Comparison of ENCODE assay signal across 8 mouse cellular contexts in the genomic region with DNA sequence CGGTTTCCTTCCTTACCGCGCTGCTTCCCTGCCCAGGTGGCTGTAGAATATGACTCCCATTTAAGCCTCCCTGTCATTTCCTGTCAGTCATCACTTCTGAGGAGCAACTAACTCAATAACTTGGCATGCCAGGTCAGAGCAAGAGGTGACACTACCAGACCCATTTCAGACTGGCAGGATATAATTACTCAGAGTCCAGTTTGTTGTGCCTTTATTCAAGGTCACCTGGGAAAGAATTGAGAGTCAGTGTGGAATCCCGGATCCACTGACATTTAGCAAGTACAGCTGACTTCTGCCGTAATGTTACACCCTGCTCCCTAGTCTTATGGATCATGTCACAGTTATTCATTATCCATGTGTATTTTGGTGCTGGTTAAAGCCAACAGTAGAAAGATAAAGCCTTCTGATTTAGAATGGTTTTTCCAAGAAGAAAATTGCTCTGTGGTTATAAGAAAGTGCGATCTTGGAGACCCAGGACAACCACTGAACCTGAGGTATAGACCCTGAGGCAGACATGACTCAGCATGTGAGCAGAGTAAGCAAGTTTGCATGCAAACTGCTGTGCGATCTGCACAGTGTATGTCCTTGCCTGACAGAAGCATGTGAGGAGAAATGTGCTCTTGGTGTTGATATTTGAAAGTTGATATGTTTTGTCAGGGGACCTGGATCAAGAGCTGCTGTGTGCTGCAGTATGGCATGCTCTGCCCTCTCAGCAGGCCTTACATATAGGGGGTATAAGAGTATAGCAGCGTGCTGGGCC. TPM values are rescaled to one million over a fixed set of nuclear protein-coding genes. Genes with fewer than 3 reads are reported as not detected.
DNase-seq lines count a peak whose midpoint lies in the region; ATAC-seq and TF ChIP-seq lines count a peak whose summit lies in the region.

No protein-coding gene starts in this region.

- H3K27ac ChIP-seq in forebrain, embryonic 11.5 days (ENCODE audit: low read depth, low read length), result no peak overlapping the region
- H3K27ac ChIP-seq in limb, embryonic 11.5 days (replicated peaks; ENCODE audit: low read depth, low read length), result no peak overlapping the region

- TF ChIP-seq CTCF in E14TG2a.4 (conservative IDR thresholded peaks at IDR 0.05; ENCODE audit: low read length), result no peak

- ATAC-seq in forebrain, embryonic 11.5 days (replicated peaks; ENCODE audit: low FRiP score), result no peak
- no peak for ATAC-seq in limb, embryonic 11.5 days (ENCODE audit: insufficient number of reproducible peaks, low FRiP score, low TSS enrichment, low read depth)

- H3K36me3 ChIP-seq in E14TG2a.4 (ENCODE audit: insufficient read depth, low read length), result peaks cover 31% of the 10 kb centered on the region
- H3K36me3 ChIP-seq in forebrain, embryonic 11.5 days (ENCODE audit: control insufficient read depth, insufficient read depth, low read length), result no peaks in the 10 kb centered on the region
- no peaks in the 10 kb centered on the region for H3K36me3 ChIP-seq in limb, embryonic 11.5 days (ENCODE audit: control insufficient read depth, insufficient read depth, low read length)

- 0 out of 2 replicates have a peak, but pooled peaks cover 1% of the 10 kb centered on the region for H3K27me3 ChIP-seq in E14TG2a.4 (ENCODE audit: insufficient read depth, low read length)
- no peaks in the 10 kb centered on the region for H3K27me3 ChIP-seq in forebrain, embryonic 11.5 days (ENCODE audit: control insufficient read depth, insufficient read depth, low read length)
- no peaks in the 10 kb centered on the region for H3K27me3 ChIP-seq in limb, embryonic 11.5 days (ENCODE audit: control insufficient read depth, insufficient read depth, low read length)

- H3K4me3 ChIP-seq in E14TG2a.4 (replicated peaks; ENCODE audit: low read length), result peak overlapping the region; percentile 98
- peak overlapping the region; percentile 65; the same call in 1 of the 2 replicates for H3K4me3 ChIP-seq in forebrain, embryonic 11.5 days (ENCODE audit: low read depth, low read length)
- H3K4me3 ChIP-seq in limb, embryonic 11.5 days (ENCODE audit: low read depth, low read length), result peak overlapping the region; percentile 66

- no peaks in the 10 kb centered on the region for H3K9me3 ChIP-seq in E14TG2a.4 (ENCODE audit: low read length)
- H3K9me3 ChIP-seq in forebrain, embryonic 11.5 days (ENCODE audit: control insufficient read depth, low read length), result no peaks in the 10 kb centered on the region
- no peaks in the 10 kb centered on the region for H3K9me3 ChIP-seq in limb, embryonic 11.5 days (ENCODE audit: control insufficient read depth, low read length)

- WGBS in forebrain, embryonic 11.5 days, result 70% methylated on average over 8 of the region's 8 CpGs
- WGBS in limb, embryonic 11.5 days, result 62% methylated on average over 8 of the region's 8 CpGs

- H3K4me1 ChIP-seq in E14TG2a.4 (replicated peaks; ENCODE audit: low read depth, low read length), result peaks cover 61% of the 10 kb centered on the region
- peaks cover 7% of the 10 kb centered on the region; the same call in 1 of the 2 replicates for H3K4me1 ChIP-seq in forebrain, embryonic 11.5 days (replicated peaks; ENCODE audit: control insufficient read depth, insufficient read depth, low read length)
- peaks cover 14% of the 10 kb centered on the region for H3K4me1 ChIP-seq in limb, embryonic 11.5 days (ENCODE audit: control insufficient read depth, insufficient read depth, low read length)

- no peak overlapping the region; the same call in 1 of the 2 replicates for H3K4me2 ChIP-seq in forebrain, embryonic 11.5 days (ENCODE audit: low read depth, low read length, severe bottlenecking)
- H3K4me2 ChIP-seq in limb, embryonic 11.5 days (ENCODE audit: low read depth, severe bottlenecking), result peak overlapping the region; percentile 86

- peak; percentile 11 for DNase-seq in embryo, embryonic 10 days (ENCODE audit: low spot score)
- no peak for DNase-seq in embryo, embryonic 9.5 days (ENCODE audit: extremely low spot score)
- no peak for DNase-seq in forebrain, embryonic 11.5 days (ENCODE audit: low spot score)
- no peak for DNase-seq in limb, embryonic 11.5 days (ENCODE audit: low spot score)
- DNase-seq in skeletal muscle tissue, adult 2 months (ENCODE audit: low read depth, low spot score), result peak; percentile 37
- DNase-seq in urinary bladder, adult 2 months (ENCODE audit: low spot score), result no peak
- no peak for DNase-seq in left cerebral cortex, adult 18-20 months (ENCODE audit: low spot score in 2 of 2)

- peak overlapping the region; percentile 12; the same call in 1 of the 2 replicates for H3K9ac ChIP-seq in forebrain, embryonic 11.5 days (ENCODE audit: low read length)
- no peak overlapping the region for H3K9ac ChIP-seq in limb, embryonic 11.5 days (ENCODE audit: low read length)

RNA-seq across cellular contexts. Expression of gene Slc19a2, which starts 1.7 kb away (rescaled TPM):
- polyA plus RNA-seq in forebrain, embryonic 11.5 days (2014; fragmentation: Nextera tagmentation; extraction: Ambion mirVana), result 13.2 and 14.4 TPM in 2 replicates
- polyA plus RNA-seq in limb, embryonic 11.5 days (2014; fragmentation: Nextera tagmentation; extraction: Ambion mirVana), result 8.5 and 10.2 TPM in 2 replicates
- polyA plus RNA-seq in urinary bladder, adult 2 months (2012; rRNA removed), result 9.3 and 9.5 TPM in 2 replicates
- 10 to 100 TPM; 13.7 TPM for total RNA-seq in left cerebral cortex, adult 18-20 months (2021)

RNA-seq across cellular contexts. Expression of gene Ccdc181, which starts 24.8 kb away (rescaled TPM):
- polyA plus RNA-seq in forebrain, embryonic 11.5 days (2014; fragmentation: Nextera tagmentation; extraction: Ambion mirVana), result 18.4 and 18.5 TPM in 2 replicates
- 8.7 and 10.2 TPM in 2 replicates for polyA plus RNA-seq in limb, embryonic 11.5 days (2014; fragmentation: Nextera tagmentation; extraction: Ambion mirVana)
- polyA plus RNA-seq in urinary bladder, adult 2 months (2012; rRNA removed), result 10.8 and 13.9 TPM in 2 replicates
- total RNA-seq in left cerebral cortex, adult 18-20 months (2021), result 10 to 100 TPM; 24.6 to 25.3 TPM

RNA-seq across cellular contexts. Expression of gene Nme7, which starts 53.4 kb away (rescaled TPM):
- polyA plus RNA-seq in forebrain, embryonic 11.5 days (2014; fragmentation: Nextera tagmentation; extraction: Ambion mirVana), result 34.7 and 40.5 TPM in 2 replicates
- polyA plus RNA-seq in limb, embryonic 11.5 days (2014; fragmentation: Nextera tagmentation; extraction: Ambion mirVana), result 44.5 and 46.8 TPM in 2 replicates
- polyA plus RNA-seq in urinary bladder, adult 2 months (2012; rRNA removed), result 14.1 and 14.9 TPM in 2 replicates
- 10 to 100 TPM; 22.2 to 23.2 TPM for total RNA-seq in left cerebral cortex, adult 18-20 months (2021)

RNA-seq across cellular contexts. Expression of gene Blzf1, which starts 56.7 kb away (rescaled TPM):
- 24.4 and 26.9 TPM in 2 replicates for polyA plus RNA-seq in forebrain, embryonic 11.5 days (2014; fragmentation: Nextera tagmentation; extraction: Ambion mirVana)
- polyA plus RNA-seq in limb, embryonic 11.5 days (2014; fragmentation: Nextera tagmentation; extraction: Ambion mirVana), result 24.0 and 25.1 TPM in 2 replicates
- 21.2 and 23.4 TPM in 2 replicates for polyA plus RNA-seq in urinary bladder, adult 2 months (2012; rRNA removed)
- total RNA-seq in left cerebral cortex, adult 18-20 months (2021), result 10 to 100 TPM; 22.0 to 23.6 TPM

Comparison
In these comparisons a context has a peak if more than half of its experiments do, and no peak if none do; other contexts are left out.
1. DNase-seq: peak in embryo, embryonic 10 days (single experiment) and skeletal muscle tissue, adult 2 months (single experiment); none in embryo, embryonic 9.5 days (single experiment), forebrain, embryonic 11.5 days (single experiment), limb, embryonic 11.5 days (single experiment), urinary bladder, adult 2 months (single experiment) and left cerebral cortex, adult 18-20 months (0 of 2).
2. Peak in every context shown above with its lines, with median percentiles within 50 percentile points of each other: H3K4me3 ChIP-seq.